Mouse (Mus musculus): ENCODE data around the gene Zfp341. TPM values are rescaled to one million over a fixed set of nuclear protein-coding genes. Genes with fewer than 3 reads are reported as not detected.

Gene Zfp341
- total and polyA plus RNA-seq, 2 experiments from 2014 or later, result 0.40 to 4.4 TPM

DNA sequence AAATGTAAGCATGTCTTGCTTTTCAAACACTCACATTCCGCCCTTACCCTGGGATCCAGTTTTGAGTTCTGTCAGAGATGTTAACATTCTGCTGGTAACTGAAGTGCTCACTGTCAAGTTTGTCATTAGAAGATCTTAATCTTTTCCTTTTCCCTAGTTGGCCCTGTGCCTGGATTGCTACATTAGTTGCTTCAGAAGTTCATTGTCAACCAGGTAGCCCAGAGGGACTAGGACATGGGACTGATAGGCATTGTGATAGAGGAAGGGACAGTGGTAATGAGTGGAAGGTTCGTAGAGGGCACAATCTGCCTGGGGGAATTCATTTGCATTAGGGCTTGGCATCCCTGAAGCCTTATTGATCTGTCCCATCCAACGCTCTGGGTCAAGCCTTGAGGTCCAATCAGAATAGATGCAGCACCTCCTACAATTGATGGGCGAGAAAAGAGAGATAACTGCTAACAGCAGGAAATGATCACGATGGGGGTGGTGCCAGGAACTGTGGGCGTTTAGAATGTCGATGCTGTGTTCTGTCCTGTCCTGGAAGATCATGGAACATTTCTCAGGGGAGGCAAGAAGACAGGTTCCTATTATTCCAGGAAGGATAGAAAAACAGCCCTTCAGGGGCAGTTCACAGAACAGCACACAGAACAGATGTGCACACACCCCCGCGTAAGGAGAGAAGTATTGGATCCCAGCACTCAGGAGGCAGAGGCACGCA is 3.9 kb upstream of the Zfp341 start:
- ATAC-seq (ENCODE audit: insufficient read depth, low read depth), result no peak

DNA sequence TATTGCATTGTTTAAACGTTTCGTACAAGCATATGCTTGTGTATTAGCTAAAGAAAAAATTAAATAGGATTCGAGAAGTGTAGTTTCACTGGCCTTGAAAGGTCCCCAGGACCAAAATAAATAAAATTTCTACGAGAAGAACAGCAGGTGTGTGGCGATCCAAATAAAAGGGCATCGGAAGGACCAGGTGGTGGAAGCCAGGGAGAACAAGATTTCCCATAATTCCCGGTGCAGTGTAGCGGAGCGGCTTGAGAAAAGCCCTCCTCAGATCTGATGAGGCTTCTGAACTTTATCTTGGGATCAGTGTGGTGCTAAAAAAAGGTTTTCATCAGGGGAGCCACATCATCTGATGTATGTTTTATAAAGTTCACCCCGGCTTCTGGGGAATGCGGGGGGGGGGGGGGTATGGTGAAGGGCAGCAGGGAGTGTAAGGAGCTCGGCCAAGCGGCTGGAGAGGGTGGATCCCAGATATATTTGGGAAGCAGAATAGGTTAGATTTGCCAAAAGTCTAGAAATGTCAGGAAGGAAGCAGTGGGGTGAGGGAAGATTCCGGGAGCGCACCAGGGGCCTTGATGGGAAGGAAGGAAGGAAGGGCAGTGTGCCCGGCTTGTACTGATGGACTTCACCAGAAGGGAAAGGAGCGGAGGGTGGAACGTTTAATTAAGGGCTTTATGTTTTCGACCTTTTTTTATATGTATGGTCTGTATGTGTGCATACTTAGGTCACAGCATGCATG is 1.9 kb downstream of the Zfp341 start:
- WGBS, result 54% methylated on average over 19 of the region's 19 CpGs
- H3K27ac ChIP-seq (ENCODE audit: low read depth), result no peak overlapping the region; the same call in none of the 2 replicates
- H3K4me1 ChIP-seq (ENCODE audit: control insufficient read depth, insufficient read depth), result peaks cover 4% of the 10 kb centered on the region; the same call in 1 of the 2 replicates
- ATAC-seq (ENCODE audit: insufficient read depth, low read depth), result no peak
- H3K4me2 ChIP-seq (ENCODE audit: low read depth, low read length), result peak overlapping the region; percentile 31
- no peak overlapping the region for H3K9ac ChIP-seq (replicated peaks; ENCODE audit: low read depth, low read length)
- no peaks in the 10 kb centered on the region for H3K27me3 ChIP-seq (ENCODE audit: control insufficient read depth, insufficient read depth, low read length)
- TF ChIP-seq EP300 (IDR thresholded peaks at IDR 0.05; ENCODE audit: low read depth), result no peak
- no peak for TF ChIP-seq CTCF (IDR thresholded peaks at IDR 0.05; ENCODE audit: low read depth)
- H3K9me3 ChIP-seq (replicated peaks; ENCODE audit: control insufficient read depth, low read length), result no peaks in the 10 kb centered on the region
- no peak for DNase-seq (ENCODE audit: low spot score)
- H3K36me3 ChIP-seq (replicated peaks; ENCODE audit: control insufficient read depth, insufficient read depth, low read length), result no peaks in the 10 kb centered on the region
- peak overlapping the region; percentile 22; the same call in 1 of the 2 replicates for H3K4me3 ChIP-seq (ENCODE audit: low read depth, low read length)

More for the DNA sequence above, 3.9 kb upstream of the Zfp341 start:
- Histone ChIP-seq H3K9me3 (replicated peaks; ENCODE audit: control insufficient read depth, low read length) (no peaks in the 10 kb centered on the region), H3K9ac (replicated peaks; ENCODE audit: low read depth, low read length) (no peak overlapping the region), H3K4me2 (ENCODE audit: low read depth, low read length) (no peak overlapping the region), H3K4me3 (ENCODE audit: low read depth, low read length) (no peak overlapping the region), H3K36me3 (replicated peaks; ENCODE audit: control insufficient read depth, insufficient read depth, low read length) (no peaks in the 10 kb centered on the region), H3K27ac (ENCODE audit: low read depth) (no peak overlapping the region), H3K4me1 (ENCODE audit: control insufficient read depth, insufficient read depth) (peaks cover 4% of the 10 kb centered on the region; the same call in 1 of the 2 replicates), H3K27me3 (ENCODE audit: control insufficient read depth, insufficient read depth, low read length) (no peaks in the 10 kb centered on the region)
- DNase-seq (ENCODE audit: low spot score), result no peak
- no peak for TF ChIP-seq EP300 (IDR thresholded peaks at IDR 0.05; ENCODE audit: low read depth)
- WGBS, result 57% methylated on average over 10 of the region's 10 CpGs

- ATAC-seq (ENCODE audit: insufficient read depth, low read depth) (no peak), DNase-seq (ENCODE audit: low spot score) (no peak)
- Histone ChIP-seq H3K4me2 (ENCODE audit: low read depth, low read length) (peak overlapping the region; percentile 31; the same call in 1 of the 2 replicates), H3K36me3 (replicated peaks; ENCODE audit: control insufficient read depth, insufficient read depth, low read length) (no peaks in the 10 kb centered on the region), H3K27me3 (ENCODE audit: control insufficient read depth, insufficient read depth, low read length) (no peaks in the 10 kb centered on the region), H3K4me1 (ENCODE audit: control insufficient read depth, insufficient read depth) (peaks cover 4% of the 10 kb centered on the region; the same call in 1 of the 2 replicates), H3K9ac (replicated peaks; ENCODE audit: low read depth, low read length) (no peak overlapping the region), H3K4me3 (ENCODE audit: low read depth, low read length) (no peak overlapping the region), H3K27ac (ENCODE audit: low read depth) (no peak overlapping the region), H3K9me3 (replicated peaks; ENCODE audit: control insufficient read depth, low read length) (no peaks in the 10 kb centered on the region)
- TF ChIP-seq CTCF (IDR thresholded peaks at IDR 0.05; ENCODE audit: low read depth), result no peak
- TF ChIP-seq EP300 (IDR thresholded peaks at IDR 0.05; ENCODE audit: low read depth), result no peak
- WGBS, result 65% methylated on average over 5 of the region's 5 CpGs
Observed at GRCm38 (mm10) chr2:154615674-154616073, 2.6 kb downstream of the Zfp341 start.

DNA sequence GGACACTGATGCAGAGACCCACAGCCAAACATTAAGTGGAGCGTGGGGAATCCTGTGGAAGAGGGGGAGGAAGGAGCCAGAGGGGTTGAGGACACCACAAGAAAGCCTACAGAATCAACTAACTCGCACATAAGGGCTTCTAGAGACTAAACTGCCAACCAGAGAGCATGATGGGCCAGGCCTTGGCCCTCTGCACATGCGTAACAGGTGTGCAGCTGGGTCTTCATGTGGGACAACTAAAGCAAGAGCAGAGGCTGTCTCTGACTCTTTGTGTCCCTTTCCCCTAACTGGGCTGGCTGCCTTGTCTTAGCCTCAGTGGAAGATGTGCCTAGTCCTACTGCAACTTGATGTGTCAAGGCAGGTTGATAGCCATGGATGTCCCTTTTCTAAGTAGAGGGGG is 4.0 kb downstream of the Zfp341 start:
- H3K4me1 ChIP-seq (ENCODE audit: control insufficient read depth, insufficient read depth), result peaks cover 4% of the 10 kb centered on the region; the same call in 1 of the 2 replicates
- TF ChIP-seq CTCF (IDR thresholded peaks at IDR 0.05; ENCODE audit: low read depth) (no peak), EP300 (IDR thresholded peaks at IDR 0.05; ENCODE audit: low read depth) (no peak)
- no peak overlapping the region for H3K4me3 ChIP-seq (ENCODE audit: low read depth, low read length)
- 0 out of 2 replicates have a peak, but pooled peaks cover 3% of the 10 kb centered on the region for H3K36me3 ChIP-seq (replicated peaks; ENCODE audit: control insufficient read depth, insufficient read depth, low read length)
- H3K4me2 ChIP-seq (ENCODE audit: low read depth, low read length), result no peak overlapping the region
- no peak overlapping the region for H3K9ac ChIP-seq (replicated peaks; ENCODE audit: low read depth, low read length)
- H3K9me3 ChIP-seq (replicated peaks; ENCODE audit: control insufficient read depth, low read length), result no peaks in the 10 kb centered on the region
- H3K27ac ChIP-seq (ENCODE audit: low read depth), result peak overlapping the region; percentile 22; the same call in 1 of the 2 replicates
- H3K27me3 ChIP-seq (ENCODE audit: control insufficient read depth, insufficient read depth, low read length), result no peaks in the 10 kb centered on the region
- DNase-seq (ENCODE audit: low spot score), result no peak
- no peak for ATAC-seq (ENCODE audit: insufficient read depth, low read depth)
- 80% methylated on average over 3 of the region's 3 CpGs for WGBS

DNA sequence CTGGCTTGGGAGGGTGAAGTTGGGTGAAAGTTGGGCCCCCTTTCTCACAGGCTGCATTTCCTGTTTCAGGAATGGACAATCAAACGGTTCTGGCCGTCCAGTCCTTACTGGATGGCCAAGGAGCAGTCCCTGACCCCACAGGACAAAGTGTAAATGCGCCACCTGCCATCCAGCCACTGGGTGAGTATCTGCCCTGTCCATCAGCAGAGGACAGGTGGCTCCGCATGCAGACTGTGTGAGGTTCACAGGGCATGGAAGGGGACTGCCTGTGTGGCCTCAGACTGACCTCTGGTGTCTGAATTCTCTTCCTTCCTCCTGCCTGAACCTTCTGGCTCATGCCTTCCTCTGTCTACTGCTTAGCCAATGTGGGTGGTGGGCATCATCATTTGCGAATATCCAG is 8.6 kb downstream of the Zfp341 start:
- no peaks in the 10 kb centered on the region for H3K4me1 ChIP-seq (ENCODE audit: control insufficient read depth, insufficient read depth)

More for the DNA sequence above, 8.6 kb downstream of the Zfp341 start:
- H3K9ac ChIP-seq (replicated peaks; ENCODE audit: low read depth, low read length), result no peak overlapping the region
- H3K36me3 ChIP-seq (replicated peaks; ENCODE audit: control insufficient read depth, insufficient read depth, low read length), result peaks cover 17% of the 10 kb centered on the region
- no peaks in the 10 kb centered on the region for H3K27me3 ChIP-seq (ENCODE audit: control insufficient read depth, insufficient read depth, low read length)
- H3K9me3 ChIP-seq (replicated peaks; ENCODE audit: control insufficient read depth, low read length), result no peaks in the 10 kb centered on the region
- DNase-seq (ENCODE audit: low spot score) (no peak), ATAC-seq (ENCODE audit: insufficient read depth, low read depth) (no peak)
- H3K4me3 ChIP-seq (ENCODE audit: low read depth, low read length), result no peak overlapping the region
- H3K4me2 ChIP-seq (ENCODE audit: low read depth, low read length), result no peak overlapping the region
- no peak overlapping the region for H3K27ac ChIP-seq (ENCODE audit: low read depth)
- no peak for TF ChIP-seq EP300 (IDR thresholded peaks at IDR 0.05; ENCODE audit: low read depth)
- TF ChIP-seq CTCF (IDR thresholded peaks at IDR 0.05; ENCODE audit: low read depth), result no peak; the same call in 1 of the 2 replicates
- 64% methylated on average over 5 of the region's 5 CpGs for WGBS
